Mouse (Mus musculus) heart, postnatal 0 days (tissue): ENCODE data around the gene Aktip.

Experiments
- CTCF ChIP-seq: IDR thresholded peaks from 2 replicates; pipeline ENCODE4 v1.5.1; 2016; ENCODE audit warnings: antibody characterized with exemption, control low read depth, low read depth
- EP300 ChIP-seq: IDR thresholded peaks from 2 replicates; pipeline ENCODE4 v1.6.1; 2016; ENCODE audit warnings: antibody characterized with exemption, low read depth

GRCm38 (mm10) chr8:91199876-91200275 lies at the start of gene Aktip:
- TF ChIP-seq EP300 (no peak), CTCF (no peak)
